ENCODE assay signal across 15 mouse cellular contexts in the genomic region with DNA sequence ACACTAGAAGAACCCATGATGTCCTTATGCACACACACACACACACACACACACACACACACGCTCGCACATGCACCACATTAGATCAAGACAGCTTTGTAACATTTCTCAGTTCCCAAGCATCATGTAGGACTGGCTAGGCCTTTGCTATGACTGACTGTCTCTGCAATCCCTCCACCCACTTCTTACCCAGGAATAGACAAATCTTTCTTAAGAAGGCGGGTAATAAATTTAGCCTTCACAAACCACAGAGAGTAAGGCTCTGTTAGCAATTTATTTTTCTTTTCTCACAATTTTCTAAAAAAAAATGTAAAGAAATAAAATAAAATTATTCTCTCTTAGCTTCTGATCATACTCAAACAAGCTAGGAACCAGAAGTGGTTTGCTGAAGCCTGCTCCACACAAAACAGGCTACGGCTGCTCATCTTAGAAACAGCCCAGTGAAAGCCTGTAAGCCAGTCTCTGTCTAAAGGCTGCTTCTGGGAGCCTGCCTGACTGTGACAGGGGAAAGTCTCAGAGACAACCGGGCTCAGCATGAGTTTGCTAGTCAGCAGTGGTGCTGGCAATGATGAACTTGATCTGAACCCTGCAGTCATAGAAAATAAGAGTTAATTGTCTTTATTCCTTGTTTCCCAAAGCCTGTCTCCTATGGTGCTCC. TPM values are rescaled to one million over a fixed set of nuclear protein-coding genes. Genes with fewer than 3 reads are reported as not detected.
DNase-seq lines count a peak whose midpoint lies in the region.
"Had no signal": no experiment of that assay in that cellular context is flagged by ENCODE, and none has a peak within 500 bp of the region (broad histone marks: within the 10 kb centered on the region; RNA-seq: fewer than 3 reads in every experiment).

No protein-coding gene starts in this region.

- intact Hi-C loops in left cerebral cortex, postnatal 4 days (cut with DNase I): no loop called here
- intact Hi-C loops in left cerebral cortex, postnatal 14 days (cut with DNase I): no loop called here

- peak; percentile 8 to 17 for DNase-seq in left cerebral cortex, adult 18-20 months (ENCODE audit: low spot score in 2 of 2)
- DNase-seq in left cerebral cortex, postnatal 4 days: no peak
- DNase-seq in MN1 (ENCODE audit: low spot score): peak; percentile 27
- peak; percentile 79 for DNase-seq in brain, adult 2 months (ENCODE audit: low read depth, low spot score)
- DNase-seq in left cerebral cortex, postnatal 14 days (ENCODE audit: low spot score in 2 of 2): peak; percentile 39 to 64
- DNase-seq in spleen, postnatal 36 days (ENCODE audit: low spot score in 2 of 2): no peak
- DNase-seq in ovary, postnatal 14 days (ENCODE audit: low spot score): no peak
- DNase-seq: adrenal gland, adult 8-10 months; cerebellum, adult 18-20 months; cerebellum, postnatal 36 days; gastrocnemius, postnatal 36 days; kidney, adult 18-20 months; thymus, postnatal 25 days had no signal

RNA-seq across cellular contexts. Expression of gene Plcz1, which starts 13.1 kb away (rescaled TPM):
- 1 to 10 TPM; 1.0 to 1.2 TPM for total RNA-seq in left cerebral cortex, adult 18-20 months (2021)
- total RNA-seq in left cerebral cortex, postnatal 4 days (2021): under 1 TPM; 0.64 TPM
- 1 to 10 TPM; 1.4 to 1.7 TPM for total RNA-seq in left cerebral cortex, postnatal 14 days (2021)
- total RNA-seq: adrenal gland, adult 8-10 months; gastrocnemius, postnatal 36 days had no signal

RNA-seq across cellular contexts. Expression of gene Capza3, which starts 13.3 kb away (rescaled TPM):
- not detected for total RNA-seq in left cerebral cortex, adult 18-20 months (2021)
- total RNA-seq in left cerebral cortex, postnatal 4 days (2021): not detected
- total RNA-seq in left cerebral cortex, postnatal 14 days (2021): not detected
- total RNA-seq: adrenal gland, adult 8-10 months; gastrocnemius, postnatal 36 days; layer of hippocampus, adult 18-20 months; left cerebral cortex, adult 8-10 months had no signal

Comparison
In these comparisons a context has a peak if more than half of its experiments do, and no peak if none do; other contexts are left out.
1. DNase-seq: peak in left cerebral cortex, adult 18-20 months (2 of 2), MN1 (single experiment), brain, adult 2 months (single experiment) and left cerebral cortex, postnatal 14 days (2 of 2); none in left cerebral cortex, postnatal 4 days (single experiment), spleen, postnatal 36 days (0 of 2) and ovary, postnatal 14 days (single experiment).